Mouse (Mus musculus): ENCODE data around the gene Itga9. TPM values are rescaled to one million over a fixed set of nuclear protein-coding genes. Genes with fewer than 3 reads are reported as not detected.

The Itga9 gene
- polyA plus RNA-seq, 1 experiment from 2014 or later, result 1.6 TPM

DNA sequence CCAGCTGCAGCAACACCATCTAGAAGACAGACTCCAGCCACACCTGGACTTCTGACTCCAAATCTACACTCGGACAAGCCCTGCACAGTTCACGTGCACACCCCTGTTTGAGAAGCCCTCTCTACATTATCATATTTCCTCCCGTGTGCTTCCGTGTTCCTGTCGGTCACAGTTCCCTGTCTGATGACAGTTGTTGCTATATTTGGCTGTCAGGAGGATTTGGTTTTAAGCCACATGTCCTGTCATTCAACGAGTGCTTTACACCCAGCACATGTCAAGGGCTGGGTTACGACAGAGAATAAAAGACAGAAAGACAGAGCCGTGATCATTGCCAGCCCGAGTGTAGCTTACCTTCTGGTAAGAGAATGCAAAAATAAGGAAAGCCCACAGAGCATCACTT is 250.2 kb downstream of the Itga9 start:
- H3K9ac ChIP-seq (replicated peaks), result no peak overlapping the region
- no peak overlapping the region for H3K4me2 ChIP-seq (replicated peaks)
- no peaks in the 10 kb centered on the region for H3K9me3 ChIP-seq
- H3K36me3 ChIP-seq, result no peaks in the 10 kb centered on the region
- no peak for ATAC-seq (replicated peaks)
- no peaks in the 10 kb centered on the region for H3K27me3 ChIP-seq
- H3K4me1 ChIP-seq, result no peaks in the 10 kb centered on the region
- no peak overlapping the region for H3K27ac ChIP-seq (replicated peaks)
- no peak overlapping the region for H3K4me3 ChIP-seq
- 81% methylated on average over 9 of the region's 9 CpGs for WGBS

DNA sequence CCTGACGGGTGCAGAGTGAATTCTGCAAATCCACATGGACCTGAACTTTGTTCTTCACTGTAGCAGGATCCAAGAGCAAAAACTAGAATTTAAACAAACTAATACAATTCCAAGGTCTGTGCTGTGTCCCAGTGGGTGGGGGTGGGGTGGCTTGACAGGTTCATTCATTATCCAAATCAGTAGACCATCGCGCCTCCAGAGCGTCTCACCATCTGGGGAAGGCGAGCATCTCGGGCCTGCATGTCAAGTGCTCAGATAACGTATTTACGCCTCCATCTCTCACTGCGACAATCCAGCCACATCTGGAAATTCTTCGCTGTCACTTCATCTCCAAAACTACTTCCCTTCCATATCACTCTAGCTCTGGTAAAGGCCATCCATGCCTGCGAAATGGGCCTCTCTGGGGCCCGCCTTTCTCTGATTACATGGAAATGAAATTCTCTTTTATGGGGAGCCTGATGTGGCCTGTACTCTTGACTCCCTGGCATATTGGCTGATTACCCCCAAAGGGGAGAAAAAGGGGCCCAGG is 254.2 kb downstream of the Itga9 start:
- no peak overlapping the region for H3K4me2 ChIP-seq (replicated peaks)
- H3K27ac ChIP-seq (replicated peaks), result no peak overlapping the region
- no peaks in the 10 kb centered on the region for H3K4me1 ChIP-seq
- no peak overlapping the region for H3K9ac ChIP-seq (replicated peaks)
- no peak overlapping the region for H3K4me3 ChIP-seq
- no peaks in the 10 kb centered on the region for H3K36me3 ChIP-seq
- H3K27me3 ChIP-seq, result no peaks in the 10 kb centered on the region
- WGBS, result 87% methylated on average over 12 of the region's 12 CpGs
- no peak for ATAC-seq (replicated peaks)
- no peaks in the 10 kb centered on the region for H3K9me3 ChIP-seq

DNA sequence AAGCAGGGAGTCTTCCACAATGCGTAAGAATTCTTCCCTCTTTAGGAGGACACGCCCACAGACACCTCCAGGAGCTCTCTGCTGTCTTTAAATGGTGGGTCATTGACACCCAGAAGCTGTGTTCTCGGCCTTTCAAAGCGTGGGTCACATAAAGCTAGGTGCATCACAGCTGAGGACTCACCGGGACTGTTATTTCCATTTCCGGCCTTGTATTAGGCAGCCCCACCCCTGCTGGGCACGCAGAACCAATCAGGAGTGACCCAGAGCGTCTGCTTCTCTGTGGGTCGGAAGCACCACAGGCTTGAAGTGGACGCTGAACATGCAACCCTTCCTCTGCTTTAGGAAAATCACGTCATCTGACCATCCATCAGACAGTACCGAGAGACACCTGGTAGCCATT is 255.7 kb downstream of the Itga9 start:
- H3K9ac ChIP-seq (replicated peaks), result no peak overlapping the region
- no peak for ATAC-seq (replicated peaks)
- WGBS, result 90% methylated on average over 12 of the region's 12 CpGs
- no peaks in the 10 kb centered on the region for H3K36me3 ChIP-seq
- H3K4me2 ChIP-seq (replicated peaks), result no peak overlapping the region
- no peaks in the 10 kb centered on the region for H3K27me3 ChIP-seq
- no peaks in the 10 kb centered on the region for H3K9me3 ChIP-seq
- no peaks in the 10 kb centered on the region for H3K4me1 ChIP-seq
- H3K27ac ChIP-seq (replicated peaks), result no peak overlapping the region
- no peak overlapping the region for H3K4me3 ChIP-seq

DNA sequence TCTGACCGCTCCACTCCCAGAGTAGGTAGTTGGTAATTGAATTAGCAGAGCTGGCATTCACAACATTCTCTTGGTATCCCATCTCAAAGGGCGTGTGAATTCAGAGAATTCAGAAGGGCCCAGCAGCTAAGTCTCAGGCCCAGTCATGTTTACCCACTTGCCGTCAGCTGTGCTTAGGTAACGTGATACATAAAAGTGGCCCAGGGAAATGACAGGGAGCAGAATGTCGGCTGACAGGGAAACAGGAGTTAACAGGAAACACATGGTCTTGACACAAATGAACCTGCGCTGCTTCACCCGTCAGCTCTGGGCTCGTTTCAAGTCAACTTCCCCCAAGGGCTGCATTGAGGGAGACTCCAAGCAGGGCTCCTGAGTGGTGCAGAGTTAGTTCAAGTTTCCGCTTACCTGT is 256.4 kb downstream of the Itga9 start:
- no peak for ATAC-seq (replicated peaks)
- no peaks in the 10 kb centered on the region for H3K4me1 ChIP-seq
- 76% methylated on average over 9 of the region's 9 CpGs for WGBS

DNA sequence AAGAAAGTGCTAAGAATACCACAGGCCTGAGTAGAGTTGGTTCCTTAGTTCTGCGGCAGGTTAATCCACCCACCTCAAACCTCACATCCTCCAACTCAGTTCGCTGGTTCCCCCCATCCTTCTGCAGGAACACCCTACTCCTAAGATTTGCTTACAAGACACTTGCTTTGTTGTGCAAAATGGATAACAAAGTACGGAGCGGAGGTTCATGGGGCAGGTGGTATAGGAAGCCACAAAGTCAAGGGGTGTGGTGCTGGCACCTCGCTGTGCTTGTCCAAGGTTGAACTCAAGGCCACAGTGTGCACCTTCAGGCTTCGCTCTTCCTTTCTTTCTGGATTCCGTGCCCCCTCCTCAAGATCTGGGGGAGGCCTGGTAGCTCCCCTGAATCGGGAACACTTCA is 257.0 kb downstream of the Itga9 start:
- Histone ChIP-seq H3K4me2 (replicated peaks) (no peak overlapping the region), H3K4me1 (no peaks in the 10 kb centered on the region), H3K36me3 (no peaks in the 10 kb centered on the region), H3K9me3 (no peaks in the 10 kb centered on the region), H3K9ac (replicated peaks) (no peak overlapping the region), H3K27me3 (no peaks in the 10 kb centered on the region), H3K27ac (replicated peaks) (no peak overlapping the region), H3K4me3 (no peak overlapping the region)
- ATAC-seq (replicated peaks), result no peak
- 92% methylated on average over 8 of the region's 8 CpGs for WGBS

More for the DNA sequence above, 256.4 kb downstream of the Itga9 start:
- no peak overlapping the region for H3K9ac ChIP-seq (replicated peaks)
- H3K27me3 ChIP-seq, result no peaks in the 10 kb centered on the region
- no peak overlapping the region for H3K4me3 ChIP-seq
- no peaks in the 10 kb centered on the region for H3K9me3 ChIP-seq
- no peak overlapping the region for H3K4me2 ChIP-seq (replicated peaks)
- no peaks in the 10 kb centered on the region for H3K36me3 ChIP-seq
- no peak overlapping the region for H3K27ac ChIP-seq (replicated peaks)

DNA sequence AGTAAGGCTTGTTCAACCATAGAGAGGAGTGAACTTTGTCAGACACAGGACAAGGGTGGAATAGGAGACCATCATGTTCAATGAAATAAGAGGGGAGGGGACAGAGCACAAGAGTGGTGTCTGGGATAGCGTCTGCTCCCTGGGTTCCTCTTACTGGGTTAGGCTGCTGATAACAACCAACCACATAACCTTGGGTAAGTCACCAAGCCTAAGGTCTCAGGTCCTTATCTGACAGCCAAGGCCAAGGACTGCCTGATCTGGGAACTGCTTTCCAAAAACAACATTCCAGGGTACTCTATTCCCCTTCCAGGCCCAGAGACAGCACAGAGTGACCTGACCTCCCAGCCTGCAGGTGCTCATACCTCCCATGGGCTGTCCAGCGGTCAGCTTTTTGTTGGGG is 260.5 kb downstream of the Itga9 start:
- Histone ChIP-seq H3K4me2 (replicated peaks) (no peak overlapping the region), H3K9me3 (no peaks in the 10 kb centered on the region), H3K4me3 (no peak overlapping the region), H3K36me3 (no peaks in the 10 kb centered on the region), H3K4me1 (no peaks in the 10 kb centered on the region), H3K9ac (replicated peaks) (no peak overlapping the region), H3K27me3 (no peaks in the 10 kb centered on the region), H3K27ac (replicated peaks) (no peak overlapping the region)
- WGBS, result 97% methylated on average over 2 of the region's 2 CpGs
- ATAC-seq (replicated peaks), result no peak

DNA sequence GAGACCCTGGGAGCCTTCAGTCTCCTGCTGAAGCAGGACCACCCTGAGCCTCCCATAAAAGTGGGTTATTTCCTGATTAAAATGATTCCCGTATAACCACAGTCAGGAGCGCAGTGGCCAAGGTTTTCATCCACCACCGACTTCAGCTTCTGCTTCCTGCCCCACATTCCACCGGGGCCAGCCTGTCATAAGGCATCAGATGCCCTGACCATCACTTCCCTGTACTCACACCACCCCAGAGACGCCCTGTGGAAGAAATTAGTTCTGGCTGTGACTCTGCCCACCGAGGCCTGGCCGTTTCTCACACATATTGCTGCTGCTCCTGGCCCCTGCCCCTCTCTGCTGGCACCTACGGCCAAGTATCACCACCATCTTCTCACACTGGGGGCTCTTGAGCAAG is 261.4 kb downstream of the Itga9 start:
- H3K9ac ChIP-seq (replicated peaks), result no peak overlapping the region
- no peak overlapping the region for H3K4me3 ChIP-seq
- H3K4me1 ChIP-seq, result no peaks in the 10 kb centered on the region
- H3K9me3 ChIP-seq, result no peaks in the 10 kb centered on the region
- H3K4me2 ChIP-seq (replicated peaks), result no peak overlapping the region
- WGBS, result 92% methylated on average over 8 of the region's 8 CpGs
- H3K27me3 ChIP-seq, result no peaks in the 10 kb centered on the region
- H3K36me3 ChIP-seq, result no peaks in the 10 kb centered on the region
- ATAC-seq (replicated peaks), result no peak
- H3K27ac ChIP-seq (replicated peaks), result no peak overlapping the region

DNA sequence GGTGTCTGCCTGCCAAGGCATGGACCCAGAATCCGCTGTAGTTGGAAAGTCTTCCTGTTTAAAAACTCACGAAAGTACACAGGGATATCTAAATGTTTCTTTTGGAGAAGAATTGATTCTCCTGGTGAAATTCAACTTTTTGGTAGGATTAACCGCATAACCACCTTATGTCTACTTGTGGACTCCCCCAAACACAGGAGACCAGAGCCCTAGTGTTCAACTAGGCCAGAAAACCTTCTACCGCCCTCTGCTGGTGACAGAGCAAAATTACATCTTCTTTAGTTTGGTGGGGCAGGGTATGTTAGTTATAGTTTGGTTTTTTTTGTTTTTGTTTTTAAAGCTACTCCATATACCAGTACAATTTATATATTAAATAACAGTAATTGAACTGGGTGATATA is 264.6 kb downstream of the Itga9 start:
- Histone ChIP-seq H3K4me2 (replicated peaks) (no peak overlapping the region), H3K27ac (replicated peaks) (no peak overlapping the region), H3K9ac (replicated peaks) (no peak overlapping the region), H3K27me3 (no peaks in the 10 kb centered on the region), H3K9me3 (no peaks in the 10 kb centered on the region), H3K36me3 (no peaks in the 10 kb centered on the region), H3K4me3 (no peak overlapping the region), H3K4me1 (no peaks in the 10 kb centered on the region)
- ATAC-seq (replicated peaks), result 0 out of 2 replicates have a peak, but pooled peaks have one; percentile 35
- 53% methylated on average over 4 of the region's 4 CpGs for WGBS

DNA sequence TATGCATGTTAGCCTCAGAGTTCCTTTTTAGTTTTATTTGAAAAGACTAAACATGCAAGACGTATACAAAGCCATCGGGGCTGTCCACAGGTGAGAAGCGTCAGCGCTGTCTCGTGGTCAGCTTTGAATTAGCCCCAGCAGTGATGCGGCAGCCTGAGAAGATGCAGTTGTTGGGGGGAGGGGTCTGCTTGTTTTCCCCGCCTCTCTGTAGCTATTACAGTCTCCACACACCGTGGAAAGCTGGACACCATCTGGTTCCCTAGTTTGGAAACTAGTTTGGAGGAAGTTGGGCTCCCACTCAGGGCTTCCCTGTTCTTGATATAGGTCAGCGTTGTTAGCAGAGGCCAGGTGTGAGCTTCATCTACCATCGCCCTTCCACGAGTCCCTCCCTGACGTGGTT is 266.5 kb downstream of the Itga9 start:
- Histone ChIP-seq H3K9me3 (no peaks in the 10 kb centered on the region), H3K4me3 (no peak overlapping the region), H3K36me3 (no peaks in the 10 kb centered on the region), H3K27ac (replicated peaks) (no peak overlapping the region), H3K9ac (replicated peaks) (no peak overlapping the region), H3K4me1 (no peaks in the 10 kb centered on the region), H3K4me2 (replicated peaks) (no peak overlapping the region), H3K27me3 (no peaks in the 10 kb centered on the region)
- 88% methylated on average over 12 of the region's 12 CpGs for WGBS
- no peak for ATAC-seq (replicated peaks)

DNA sequence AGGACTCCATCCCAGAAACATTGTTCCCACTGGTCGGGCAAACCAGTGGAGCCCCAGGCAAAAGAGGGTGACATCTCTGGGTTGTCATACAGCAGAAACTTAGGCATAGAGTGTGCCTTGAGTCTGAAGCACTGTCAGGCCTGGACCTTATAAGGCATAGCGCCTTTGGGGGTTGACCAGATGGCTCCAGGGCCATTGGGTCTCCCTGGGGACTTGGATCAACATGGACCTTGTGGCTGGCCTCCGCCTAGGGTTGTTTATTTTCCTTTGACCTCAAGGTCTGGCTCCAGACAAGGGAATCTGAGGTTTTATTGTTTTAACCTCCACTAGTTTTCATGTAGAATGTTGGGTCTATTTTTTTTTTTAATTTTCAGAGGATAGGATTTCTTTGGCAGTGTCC is 267.1 kb downstream of the Itga9 start:
- Histone ChIP-seq H3K27me3 (no peaks in the 10 kb centered on the region), H3K9ac (replicated peaks) (no peak overlapping the region), H3K4me3 (no peak overlapping the region), H3K27ac (replicated peaks) (no peak overlapping the region), H3K4me1 (no peaks in the 10 kb centered on the region), H3K4me2 (replicated peaks) (no peak overlapping the region), H3K9me3 (no peaks in the 10 kb centered on the region), H3K36me3 (no peaks in the 10 kb centered on the region)
- ATAC-seq (replicated peaks), result no peak
- WGBS, result 83% methylated on average over 3 of the region's 3 CpGs

DNA sequence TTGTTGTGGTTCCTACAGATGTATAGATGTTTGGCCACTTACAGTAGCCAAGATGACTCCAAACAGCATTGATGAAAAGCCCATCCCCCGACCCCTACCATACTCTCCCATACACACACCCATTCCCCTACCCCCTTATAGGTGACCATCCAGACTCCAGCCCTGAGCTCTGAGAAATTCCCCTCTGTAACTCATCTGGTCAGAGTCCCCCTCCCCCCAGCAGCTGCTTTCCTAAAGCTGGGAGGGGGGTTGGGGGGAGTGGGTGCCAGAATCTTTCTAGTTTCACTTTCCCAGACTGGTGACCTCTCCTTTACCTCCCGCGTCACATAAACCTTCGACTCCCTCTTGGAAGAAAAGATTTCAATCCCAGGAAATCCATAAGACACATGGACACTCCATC is 269.2 kb downstream of the Itga9 start:
- H3K9ac ChIP-seq (replicated peaks), result no peak overlapping the region
- no peaks in the 10 kb centered on the region for H3K36me3 ChIP-seq
- no peaks in the 10 kb centered on the region for H3K9me3 ChIP-seq
- ATAC-seq (replicated peaks), result no peak
- H3K27ac ChIP-seq (replicated peaks), result no peak overlapping the region
- H3K4me2 ChIP-seq (replicated peaks), result no peak overlapping the region
- H3K4me3 ChIP-seq, result no peak overlapping the region
- WGBS, result 93% methylated on average over 4 of the region's 4 CpGs
- H3K4me1 ChIP-seq, result no peaks in the 10 kb centered on the region
- H3K27me3 ChIP-seq, result no peaks in the 10 kb centered on the region

DNA sequence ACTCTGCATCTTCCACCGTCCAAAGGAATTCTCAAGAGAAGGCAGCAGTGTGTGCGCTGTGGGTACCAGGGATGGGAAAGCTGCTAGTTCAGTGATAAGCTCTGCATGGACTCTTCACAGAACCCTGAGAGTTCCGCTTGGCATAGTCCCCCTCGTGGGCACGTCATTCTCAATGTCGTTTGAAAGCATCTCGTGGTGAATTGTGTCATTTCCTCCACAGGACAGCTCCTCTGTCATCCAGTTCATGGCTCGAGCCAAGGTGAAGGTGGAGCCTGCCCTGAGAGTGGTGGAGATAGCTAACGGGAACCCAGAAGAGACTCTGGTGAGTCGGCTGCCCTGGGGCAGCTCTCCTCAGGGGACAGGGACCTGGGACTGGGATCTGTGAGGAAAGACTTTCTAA is 270.4 kb downstream of the Itga9 start:
- Histone ChIP-seq H3K4me3 (no peak overlapping the region), H3K27me3 (no peaks in the 10 kb centered on the region), H3K9me3 (no peaks in the 10 kb centered on the region), H3K9ac (replicated peaks) (no peak overlapping the region), H3K4me1 (no peaks in the 10 kb centered on the region), H3K36me3 (no peaks in the 10 kb centered on the region), H3K4me2 (replicated peaks) (no peak overlapping the region), H3K27ac (replicated peaks) (no peak overlapping the region)
- ATAC-seq (replicated peaks), result no peak
- WGBS, result 87% methylated on average over 10 of the region's 10 CpGs

DNA sequence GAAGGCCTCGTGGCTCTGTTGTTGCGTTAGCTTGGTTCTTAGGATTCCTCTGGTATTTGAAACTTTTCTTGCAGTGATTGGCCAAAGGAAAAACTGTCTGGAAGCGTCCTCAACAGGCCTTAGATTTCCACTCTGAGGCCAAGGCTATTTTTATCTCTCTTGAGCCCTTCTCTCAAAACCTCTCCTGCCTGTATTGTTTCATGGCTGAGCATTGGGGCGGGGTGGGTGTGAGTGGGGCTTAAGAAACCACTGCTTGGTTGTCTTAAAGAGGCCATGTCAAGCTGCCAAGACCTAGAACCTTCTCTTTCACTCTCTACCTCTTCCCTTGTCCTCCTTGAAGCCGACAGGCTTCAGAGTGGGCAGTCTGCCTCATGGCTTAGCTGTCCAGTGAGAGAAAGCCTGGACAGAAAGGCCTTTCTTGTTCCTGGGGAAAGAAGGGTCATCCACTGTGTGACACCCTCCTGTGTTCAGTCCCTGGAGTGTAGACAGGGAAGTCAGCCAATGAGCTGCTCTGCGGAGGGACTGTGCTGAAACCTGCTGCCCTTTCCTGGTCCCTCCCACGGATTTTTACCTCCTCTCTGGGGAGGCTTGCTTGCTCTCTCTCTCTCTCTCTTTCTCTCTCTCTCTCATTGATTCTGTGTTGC is 271.0 kb downstream of the Itga9 start:
- Histone ChIP-seq H3K9me3 (no peaks in the 10 kb centered on the region), H3K4me1 (no peaks in the 10 kb centered on the region), H3K27me3 (no peaks in the 10 kb centered on the region), H3K4me3 (no peak overlapping the region), H3K4me2 (replicated peaks) (no peak overlapping the region), H3K27ac (replicated peaks) (no peak overlapping the region), H3K9ac (replicated peaks) (no peak overlapping the region), H3K36me3 (no peaks in the 10 kb centered on the region)
- WGBS, result 80% methylated on average over 7 of the region's 7 CpGs
- ATAC-seq (replicated peaks), result no peak

Data from forebrain, embryonic 15.5 days (tissue).